Mouse (Mus musculus): ENCODE measurements around the gene Edc4.

Edc4 gene

DNA sequence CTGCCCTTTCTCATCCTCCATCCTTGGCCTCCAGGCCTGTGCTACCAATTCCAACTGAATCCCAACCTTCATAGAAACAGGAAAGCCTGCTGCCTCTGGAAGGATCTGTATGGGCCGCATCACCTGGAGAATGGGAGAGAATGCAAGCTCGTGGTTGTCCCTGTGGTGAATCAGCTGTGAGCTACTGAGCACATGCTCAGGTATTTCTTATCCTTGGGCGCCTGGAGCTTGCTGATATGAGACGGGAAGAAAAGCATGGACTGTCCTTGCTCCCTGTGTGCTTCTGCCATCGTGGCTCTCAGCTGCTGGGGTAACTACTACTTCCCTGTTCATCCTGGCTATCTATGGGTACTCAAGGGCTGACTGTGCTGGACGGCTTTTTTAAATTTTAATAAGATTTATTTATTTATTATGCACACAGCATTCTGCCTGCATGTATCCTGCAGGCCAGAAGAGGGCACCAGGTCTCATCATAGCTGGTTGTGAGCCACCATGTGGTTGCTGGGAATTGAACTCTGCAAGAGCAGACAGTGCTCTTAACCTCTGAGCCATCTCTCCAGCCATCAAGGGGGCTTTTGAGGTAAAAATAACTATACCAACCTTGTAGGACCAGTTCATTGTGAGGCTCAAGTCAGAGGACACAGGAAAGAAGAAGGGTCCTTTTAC lies 14.2 kb upstream of the Edc4 start:
- DNase-seq (ENCODE audit: low read depth, low spot score) = no peak

DNA sequence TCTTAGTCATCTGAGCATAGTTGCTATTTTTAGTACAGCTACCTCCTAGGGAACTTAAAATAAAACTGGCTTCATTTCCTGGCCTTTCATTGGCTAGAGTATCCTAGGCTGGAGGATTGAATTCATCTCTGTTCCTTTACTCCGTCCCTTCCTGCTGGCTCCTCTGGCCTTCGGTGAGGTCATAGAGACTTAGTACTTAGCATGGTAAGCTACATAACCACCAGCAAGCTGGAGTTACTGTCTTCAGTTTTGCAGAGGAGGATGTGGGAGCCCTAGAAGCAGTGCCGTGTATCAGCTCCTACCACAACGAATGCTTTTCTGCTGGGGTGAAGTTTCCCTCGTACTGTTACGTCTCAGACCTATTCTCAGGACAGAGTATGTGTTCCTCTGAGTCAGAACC lies 6.4 kb upstream of the Edc4 start:
- no peak for DNase-seq (ENCODE audit: low read depth, low spot score)

DNA sequence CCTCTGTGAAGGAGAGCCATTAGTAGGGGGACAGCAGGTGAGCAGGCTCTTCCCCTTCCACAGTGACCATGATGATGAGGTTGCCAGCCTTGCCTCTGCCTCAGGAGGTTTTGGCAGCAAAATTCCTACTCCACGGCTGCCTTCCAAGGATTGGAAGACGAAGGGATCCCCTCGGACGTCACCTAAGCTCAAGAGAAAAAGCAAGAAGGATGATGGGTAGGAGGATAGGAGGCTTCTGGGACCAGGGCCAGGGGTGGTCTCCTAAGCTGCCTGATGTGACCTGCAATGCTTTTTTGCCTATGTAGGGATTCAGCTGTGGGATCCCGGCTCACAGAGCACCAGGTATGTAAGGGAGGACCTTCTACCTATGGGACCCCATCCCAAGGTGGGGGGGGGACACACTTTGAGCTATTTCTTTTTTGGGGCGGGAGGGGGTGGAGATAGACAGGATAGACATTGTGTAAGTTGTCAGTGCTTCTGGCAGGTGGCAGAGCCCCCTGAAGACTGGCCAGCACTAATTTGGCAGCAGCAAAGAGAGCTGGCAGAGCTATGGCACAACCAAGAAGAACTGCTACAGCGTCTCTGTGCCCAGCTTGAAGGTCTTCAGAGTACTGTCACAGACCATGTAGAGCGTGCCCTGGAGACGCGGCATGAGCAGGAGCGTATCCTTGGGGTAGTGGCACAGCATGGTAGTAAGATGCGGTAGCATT lies 9.2 kb downstream of the Edc4 start:
- no peak for DNase-seq (ENCODE audit: low read depth, low spot score)

DNA sequence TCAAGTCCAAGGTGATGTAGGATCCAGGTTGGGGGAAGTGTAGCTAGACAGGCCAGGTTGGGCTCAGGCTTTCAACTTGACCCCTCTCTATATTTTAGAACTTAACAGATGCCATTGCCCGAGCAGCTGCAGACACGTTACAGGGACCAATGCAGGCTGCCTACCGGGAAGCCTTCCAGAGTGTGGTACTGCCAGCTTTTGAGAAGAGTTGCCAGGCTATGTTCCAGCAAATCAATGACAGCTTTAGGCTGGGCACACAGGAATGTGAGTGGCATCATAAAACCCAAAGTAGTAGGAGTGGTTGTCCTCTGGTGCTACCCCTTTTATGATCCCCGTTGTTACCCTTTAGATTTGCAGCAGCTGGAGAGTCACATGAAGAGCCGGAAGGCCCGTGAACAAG lies 10.2 kb downstream of the Edc4 start:
- no peak for DNase-seq (ENCODE audit: low read depth, low spot score)

DNA sequence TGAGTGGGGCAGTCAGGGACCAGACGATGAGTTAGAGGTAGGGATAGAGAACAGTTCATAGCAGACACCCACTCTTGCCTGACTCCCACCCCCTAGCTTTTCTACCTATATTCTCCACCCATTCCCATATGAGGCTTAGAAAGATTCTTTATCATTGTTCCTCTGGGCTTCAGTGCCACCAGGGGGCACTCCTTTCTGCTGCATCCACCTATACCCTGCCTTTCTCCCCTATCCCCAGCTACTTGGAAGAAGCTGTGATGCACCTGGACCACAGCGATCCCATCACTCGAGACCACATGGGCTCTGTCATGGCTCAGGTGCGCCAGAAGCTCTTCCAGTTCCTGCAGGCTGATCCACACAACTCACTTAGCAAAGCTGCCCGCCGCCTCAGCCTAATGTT lies 11.8 kb downstream of the Edc4 start:
- no peak for DNase-seq (ENCODE audit: low read depth, low spot score)

DNA sequence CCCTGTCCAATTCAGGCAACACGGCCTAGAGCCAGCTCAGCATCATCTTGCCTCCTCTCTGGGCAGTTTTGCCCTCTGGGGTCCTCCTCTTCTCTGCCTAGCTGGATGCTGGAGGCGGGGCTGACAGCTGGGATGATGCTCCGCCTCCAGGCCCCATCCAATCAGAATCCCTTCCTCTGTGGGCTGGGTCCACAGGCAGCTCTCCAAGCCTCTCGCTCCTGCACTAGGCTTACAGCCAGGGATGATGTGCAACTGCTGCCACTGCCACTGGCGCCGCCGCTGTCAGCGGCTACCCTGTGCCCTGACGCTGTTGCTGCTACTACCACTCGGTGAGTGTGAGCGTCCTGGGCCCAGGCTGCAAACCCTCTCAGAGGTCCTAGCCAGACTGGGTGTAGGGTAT lies 12.7 kb downstream of the Edc4 start, which contains the start of gene Nrn1l:
Gene Nrn1l (plus strand): TSS at position 229 of the 400 bp plus-strand sequence.
- peak; percentile 76 for DNase-seq (ENCODE audit: low read depth, low spot score)

DNA sequence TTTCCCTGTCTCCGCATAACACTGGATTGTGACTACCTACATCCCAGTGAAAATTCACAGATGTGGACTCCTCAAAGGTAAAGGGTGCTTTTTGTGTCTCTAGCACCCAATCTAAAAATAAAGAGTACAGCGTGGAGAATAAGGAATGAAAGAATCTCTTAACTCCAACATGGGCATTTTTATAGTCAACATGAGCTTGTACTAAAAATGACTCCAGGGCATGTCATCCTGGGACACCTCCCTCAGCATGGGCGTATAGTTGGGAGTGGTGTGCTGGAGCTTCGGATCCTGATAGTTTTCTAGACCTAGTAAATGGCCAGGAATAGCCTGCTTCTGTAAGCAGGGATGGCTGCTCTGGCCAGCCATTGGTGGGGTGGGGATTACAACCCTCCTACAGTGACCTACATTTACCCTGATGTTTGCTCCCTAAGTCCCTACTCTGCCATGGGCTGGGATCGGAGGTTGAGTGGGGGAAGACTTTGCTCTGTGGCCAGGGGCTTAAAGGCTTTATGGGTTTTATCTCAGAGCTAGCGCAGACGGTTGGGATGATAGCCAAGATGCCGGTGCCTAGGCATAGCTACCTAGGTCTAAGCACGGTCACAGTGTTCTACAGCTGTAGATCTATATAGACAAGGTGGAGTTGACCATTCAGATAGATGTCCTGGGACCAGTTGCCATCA lies 17.3 kb downstream of the Edc4 start:
- no peak for DNase-seq (ENCODE audit: low read depth, low spot score)

DNA sequence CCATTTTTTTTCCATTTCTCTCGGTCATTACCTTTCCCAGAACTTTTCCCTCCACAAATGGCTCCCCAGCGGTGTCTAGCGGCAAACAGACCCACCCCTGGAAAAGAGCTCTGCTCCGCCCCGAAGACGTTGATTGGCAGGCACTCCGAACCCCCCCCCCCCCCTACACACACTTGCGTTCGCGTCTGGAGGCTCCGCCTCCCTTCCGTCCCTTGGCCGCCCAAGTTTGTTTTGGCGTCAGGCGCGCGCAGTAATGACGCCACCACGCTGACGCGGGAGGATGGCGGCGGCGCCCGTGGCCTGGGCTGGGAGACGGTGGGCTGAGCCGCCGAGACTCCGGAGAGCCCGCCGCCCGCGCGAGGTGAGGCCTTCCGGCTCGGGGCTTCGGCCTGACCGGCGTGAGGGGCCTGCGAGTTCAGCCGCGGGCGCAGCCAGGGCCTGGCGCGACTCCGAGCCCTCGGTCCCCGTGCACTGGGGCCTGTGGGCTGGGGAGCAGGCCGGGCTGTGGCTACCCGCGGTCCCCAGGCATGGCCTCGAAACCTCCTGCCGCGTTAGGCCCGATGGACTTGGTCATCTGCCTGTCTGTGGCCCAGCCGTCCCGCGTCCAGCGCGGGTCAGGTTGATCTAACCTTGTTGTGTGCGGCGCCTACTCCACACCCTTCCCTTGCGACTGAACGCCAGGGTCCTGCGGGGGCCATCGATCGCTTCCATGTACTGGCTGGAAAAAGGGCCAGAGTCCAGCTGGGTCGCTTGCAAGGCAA lies 19.7 kb downstream of the Edc4 start, which contains the start of gene Pskh1:
Gene Pskh1 (plus strand): TSS at position 262 of the 761 bp plus-strand sequence.
- DNase-seq (ENCODE audit: low read depth, low spot score) = peak; percentile 92

DNA sequence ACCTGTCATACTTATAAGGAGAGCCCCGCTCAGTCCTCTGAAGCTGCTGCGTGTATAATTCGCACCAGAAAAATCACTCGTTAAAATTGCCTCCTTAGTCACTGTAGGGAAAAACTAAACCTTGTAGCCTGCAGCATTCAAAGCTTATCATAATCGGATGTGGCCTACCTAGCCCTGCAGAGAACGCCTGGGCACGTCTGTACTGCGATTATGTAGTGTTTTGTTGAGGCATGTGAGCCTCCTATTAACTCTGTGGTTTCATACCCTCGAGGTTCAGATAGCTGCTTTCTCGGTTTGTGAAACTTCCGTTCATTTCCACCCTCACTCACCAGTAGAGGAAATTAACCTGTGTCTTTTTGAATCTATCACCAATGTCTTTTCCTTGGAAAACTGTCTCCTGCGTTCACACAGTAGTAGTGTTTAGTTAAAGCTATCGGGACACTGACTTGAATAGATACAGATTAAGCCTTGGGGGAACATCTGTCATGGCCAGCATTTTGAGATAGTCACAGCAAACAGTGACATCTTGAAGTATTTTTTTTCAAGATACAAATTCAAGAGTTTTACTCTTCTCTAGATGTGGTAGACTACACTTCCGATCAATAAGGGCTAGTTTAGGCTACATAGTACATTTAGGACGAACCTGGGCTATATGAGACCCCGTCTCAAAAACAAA lies 20.4 kb downstream of the Edc4 start:
- no peak for DNase-seq (ENCODE audit: low read depth, low spot score)

DNA sequence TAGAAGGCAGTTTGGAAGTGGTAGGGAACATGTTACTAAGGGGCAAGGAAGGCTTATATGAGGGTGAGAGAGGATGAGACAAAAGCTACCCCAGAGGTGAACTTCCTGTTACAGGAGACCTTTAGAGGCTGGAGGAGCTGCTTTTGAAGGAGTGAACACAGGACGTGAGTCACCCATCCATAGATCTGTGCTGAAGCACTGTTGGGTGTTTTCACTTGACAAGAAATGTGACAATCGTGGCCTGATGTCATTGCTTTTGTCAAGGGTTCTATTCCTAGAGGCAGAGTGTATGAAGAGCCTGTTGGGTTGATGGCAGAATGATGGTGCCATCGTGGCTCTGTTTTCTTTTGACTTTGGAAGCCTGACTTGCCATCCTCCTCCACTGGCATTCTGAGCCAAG lies 38.7 kb downstream of the Edc4 start:
- DNase-seq (ENCODE audit: low read depth, low spot score) = no peak

DNA sequence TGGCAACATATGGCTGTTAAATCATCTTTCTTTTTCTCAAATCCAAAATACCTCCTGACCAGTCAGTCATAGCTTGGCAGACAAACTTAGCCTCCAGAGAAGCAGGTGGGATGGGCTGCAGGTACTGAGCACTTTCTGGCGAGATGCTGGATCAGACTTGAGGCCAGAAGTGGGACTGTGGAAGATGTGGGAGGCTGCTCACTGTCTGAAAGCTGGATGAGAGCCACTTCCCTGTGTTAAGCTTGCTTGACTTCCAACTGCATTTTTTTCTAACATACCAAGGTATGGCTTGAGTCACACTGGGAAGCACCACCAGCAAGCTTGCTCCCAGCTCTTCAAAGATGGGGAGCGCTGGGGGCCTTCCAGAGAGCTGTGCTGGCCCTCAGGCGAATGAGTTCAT lies 44.4 kb downstream of the Edc4 start:
- DNase-seq (ENCODE audit: low read depth, low spot score) = no peak

DNA sequence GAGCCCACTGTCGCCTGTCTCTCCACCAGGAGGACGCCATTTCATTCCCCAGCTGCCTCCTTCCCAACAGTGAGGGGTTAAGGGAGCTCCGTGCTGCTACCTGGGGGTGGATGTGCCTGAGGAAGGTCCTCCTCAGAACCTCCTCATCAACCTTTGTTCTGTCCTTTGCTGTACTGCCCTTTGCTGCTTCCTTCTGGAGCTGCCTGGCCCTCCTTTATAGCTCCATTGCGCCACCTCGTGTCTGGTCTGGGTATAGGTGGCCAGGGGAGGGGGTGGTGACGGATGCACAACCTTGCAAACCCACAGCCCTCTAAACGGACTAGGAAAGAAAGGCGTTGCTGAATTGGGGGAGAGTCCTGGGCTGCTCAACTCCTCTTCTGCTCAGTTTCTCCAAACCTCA lies 49.9 kb downstream of the Edc4 start:
- DNase-seq (ENCODE audit: low read depth, low spot score) = peak; percentile 65

DNA sequence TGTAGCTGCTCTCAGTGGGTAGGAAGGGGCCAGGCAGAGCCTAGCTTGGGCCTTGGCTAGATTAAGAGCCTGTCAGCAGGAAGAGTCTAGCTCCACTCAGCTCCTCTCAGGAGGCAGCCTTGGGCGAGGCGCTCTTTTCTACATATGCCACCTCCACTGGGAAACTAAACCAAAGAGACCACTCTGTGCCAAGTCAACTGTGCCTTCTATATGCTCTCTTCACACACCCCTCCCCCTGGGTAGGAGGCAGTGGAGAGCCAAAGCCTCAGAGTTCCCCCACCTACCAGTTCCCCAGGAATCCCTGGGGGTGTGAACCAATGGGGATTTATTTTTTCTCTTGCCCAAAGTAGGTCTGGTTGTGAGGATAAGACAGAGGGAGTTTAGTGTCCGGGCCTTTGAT lies 50.6 kb downstream of the Edc4 start:
- no peak for DNase-seq (ENCODE audit: low read depth, low spot score)

DNA sequence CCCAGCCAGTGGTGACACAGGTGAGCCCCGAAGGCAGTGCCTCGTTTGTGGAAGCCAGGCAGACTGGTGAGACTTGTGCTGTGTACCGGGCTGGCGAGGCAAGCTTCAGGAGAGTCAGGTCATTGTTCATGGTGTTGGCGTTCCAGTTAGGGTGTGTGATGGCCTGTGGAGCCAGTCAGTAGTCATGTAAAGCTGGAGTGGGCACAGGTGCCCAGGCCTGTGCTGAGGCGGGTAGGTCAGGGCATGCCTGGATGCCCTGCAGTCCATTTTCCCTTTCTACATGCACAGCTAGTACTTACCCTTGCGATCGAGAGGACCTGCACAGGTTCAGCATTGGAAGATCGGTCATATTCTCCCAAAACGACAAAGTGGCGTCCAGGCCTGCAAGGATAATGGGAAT lies 51.8 kb downstream of the Edc4 start:
- DNase-seq (ENCODE audit: low read depth, low spot score) = no peak

DNA sequence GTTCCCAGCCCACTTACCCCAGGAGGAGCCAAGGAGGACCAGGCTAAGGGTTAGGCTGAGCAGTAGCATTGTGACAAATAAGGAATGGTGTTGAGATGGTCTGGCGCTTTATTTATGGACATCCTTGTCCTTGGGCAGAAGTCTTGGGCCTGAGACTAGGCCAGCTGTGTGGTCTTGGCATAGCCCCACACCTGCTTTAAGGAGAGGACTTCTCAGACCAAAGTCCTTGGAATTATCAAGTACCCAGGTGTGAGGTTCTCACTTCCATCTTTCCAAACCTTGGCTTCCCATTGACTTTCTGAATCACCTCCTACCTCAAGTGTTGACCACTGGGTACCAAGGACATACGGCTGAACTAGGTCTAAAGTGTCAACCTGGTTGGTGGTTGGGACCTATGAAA lies 53.1 kb downstream of the Edc4 start, which contains the start of gene Ctrl:
Gene Ctrl (minus strand): TSS at position 101 of the 400 bp plus-strand sequence.
- DNase-seq (ENCODE audit: low read depth, low spot score) = no peak

DNA sequence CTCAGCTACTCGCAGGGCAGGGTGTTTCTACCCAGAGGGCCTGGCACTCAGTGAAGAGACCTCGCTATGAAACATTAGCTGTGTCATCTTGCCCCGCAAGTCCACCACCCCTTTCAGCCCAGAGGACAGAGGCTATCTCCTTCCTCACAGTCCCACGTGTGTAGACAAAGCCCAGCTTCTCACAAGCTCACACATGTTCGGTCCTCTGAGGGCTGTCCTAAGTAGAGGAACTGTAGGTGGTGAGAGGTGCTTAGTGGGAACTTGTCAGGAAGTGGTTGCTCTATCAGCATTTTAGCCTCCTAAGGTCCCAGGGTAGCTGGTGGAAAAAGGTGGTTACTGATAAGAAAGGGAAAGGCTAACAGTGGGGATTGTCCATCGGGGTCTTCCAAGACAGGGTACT lies 54.4 kb downstream of the Edc4 start:
- DNase-seq (ENCODE audit: low read depth, low spot score) = no peak

DNA sequence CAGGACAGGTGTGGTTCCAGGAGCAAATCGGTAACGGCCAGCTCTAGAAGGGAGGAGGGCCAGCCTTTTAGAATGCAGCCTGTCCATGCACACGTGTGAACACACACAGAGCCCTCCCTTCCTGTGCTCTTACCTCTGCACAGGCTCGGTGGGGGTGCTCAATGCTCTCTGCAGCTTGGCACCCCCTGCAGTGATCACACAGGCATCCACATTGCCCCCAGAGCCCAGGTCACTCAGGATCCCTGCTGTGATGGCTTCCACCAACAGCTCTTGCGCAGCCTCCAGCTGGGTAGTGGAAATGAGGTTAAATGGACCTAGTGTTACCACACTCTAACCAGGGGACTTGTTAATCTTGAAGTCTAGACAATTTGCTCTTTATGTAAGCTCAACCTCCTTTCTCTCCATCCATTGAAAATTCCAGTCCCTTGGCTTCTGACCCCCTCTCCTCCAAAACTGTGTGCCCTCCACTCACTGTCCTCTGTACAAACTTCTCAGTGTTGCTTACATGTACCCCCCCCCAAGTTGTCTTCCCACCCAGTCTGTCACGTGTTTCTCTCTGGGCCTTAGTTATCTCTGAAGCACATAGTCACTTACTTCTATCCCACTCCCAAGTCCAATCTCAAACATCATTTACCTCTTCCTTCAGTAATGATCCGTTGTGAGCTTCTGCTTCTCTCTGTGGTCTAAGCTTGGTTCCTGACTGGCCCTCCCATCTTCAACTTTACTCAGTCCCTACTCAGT lies 55.4 kb downstream of the Edc4 start:
- DNase-seq (ENCODE audit: low read depth, low spot score) = no peak

DNA sequence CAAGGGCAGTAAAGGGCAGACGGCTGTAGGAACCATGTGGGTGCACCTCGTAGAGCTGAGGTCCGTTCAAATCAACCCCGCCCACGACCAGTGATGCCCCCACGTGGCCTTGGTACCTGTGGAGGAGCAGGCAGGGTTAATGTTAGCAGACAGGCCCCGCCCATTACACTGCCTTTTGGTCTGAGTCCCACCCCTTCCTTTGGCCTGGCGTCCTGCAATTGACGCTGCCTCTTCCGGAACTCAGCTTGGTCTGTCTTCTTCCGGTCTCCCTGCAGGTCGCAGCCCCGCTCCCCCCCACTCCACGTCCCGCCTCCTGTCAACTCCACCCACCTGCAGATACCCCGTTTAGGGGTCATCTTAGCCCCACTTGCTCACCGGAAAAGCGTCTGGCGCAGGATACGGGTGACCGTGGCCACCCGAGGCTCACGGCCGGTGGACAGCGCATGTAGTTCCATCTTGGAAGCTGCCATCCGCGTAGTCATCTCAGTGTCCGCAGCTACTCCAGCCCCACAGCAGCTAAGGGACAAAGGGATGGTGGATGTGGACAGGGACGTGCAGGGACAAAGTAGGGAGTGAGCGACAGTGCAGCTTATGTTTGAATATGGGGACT lies 56.3 kb downstream of the Edc4 start:
- DNase-seq (ENCODE audit: low read depth, low spot score) = peak; percentile 83

DNA sequence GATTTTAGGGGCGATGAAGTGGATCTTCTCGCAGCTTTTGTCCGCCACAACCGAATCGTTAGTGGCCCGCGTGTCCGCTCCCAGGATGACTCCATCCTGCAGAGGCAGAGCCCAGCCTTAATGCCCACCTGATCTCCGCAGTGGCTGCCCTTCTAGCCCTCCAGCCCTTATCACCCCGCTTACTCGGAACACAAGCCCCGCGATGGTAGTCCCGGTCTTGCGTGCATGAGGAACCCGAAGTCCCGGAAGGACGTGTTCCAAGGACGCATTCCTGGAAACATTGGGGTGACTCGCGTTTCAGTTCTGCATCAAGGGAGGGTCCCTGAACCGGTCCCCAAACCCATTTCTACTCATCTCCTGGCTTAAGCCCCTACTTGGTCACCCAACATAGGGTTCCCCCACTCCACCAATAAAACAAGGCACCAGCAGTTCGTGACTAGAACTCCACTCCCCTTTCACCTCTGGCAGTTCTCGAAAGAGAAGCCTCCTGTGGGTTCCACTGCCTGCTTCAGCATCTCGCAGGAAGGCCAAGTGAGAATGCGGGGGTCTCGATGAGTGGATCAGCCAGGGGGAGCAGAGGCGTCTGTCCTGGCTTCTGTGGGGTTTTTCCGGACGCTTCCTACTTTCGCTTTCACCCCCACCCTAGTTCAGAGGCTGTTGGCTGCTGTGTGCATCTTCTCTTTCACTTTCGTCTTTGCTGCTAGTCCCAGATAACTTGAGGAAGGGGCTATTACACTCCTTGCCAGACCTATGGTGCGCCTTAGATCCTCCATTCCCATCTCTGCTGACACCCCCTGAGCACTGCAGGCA lies 57.0 kb downstream of the Edc4 start:
- no peak for DNase-seq (ENCODE audit: low read depth, low spot score)
